Mouse (Mus musculus) telencephalon, adult 2 months (tissue): ENCODE data around the gene Cmtm5.
"Not testable (repeated sequence)": the region's sequence is repeated elsewhere in the genome, so short reads cannot be mapped to it uniquely, and the experiment has no call there.

Experiments used
- DNase-seq: peaks from one replicate; pipeline ENCODE4 v3.0.0-alpha.2; 2011; ENCODE audit warnings: low read depth, low spot score

Gene Cmtm5

DNA sequence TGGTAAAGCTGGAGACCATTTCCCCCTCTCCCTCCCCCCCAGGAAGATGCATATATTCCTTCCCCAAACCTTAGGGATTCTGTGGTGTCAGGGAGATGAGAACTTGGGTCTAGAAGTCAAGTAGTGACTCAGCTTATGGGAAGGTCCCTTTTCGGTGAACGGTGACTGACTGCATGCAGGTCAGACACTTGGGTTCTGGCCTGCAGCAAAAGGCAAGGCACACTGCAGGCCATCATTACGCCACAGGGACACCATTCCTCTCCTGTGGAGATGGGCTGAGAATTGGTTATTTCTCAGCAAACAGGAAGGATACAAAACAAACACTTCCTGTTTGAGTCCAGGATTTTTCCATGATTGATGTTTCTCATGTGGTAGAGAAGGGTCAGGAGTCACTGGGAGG lies 23.1 kb downstream of the Cmtm5 start:
- DNase-seq, result no peak

DNA sequence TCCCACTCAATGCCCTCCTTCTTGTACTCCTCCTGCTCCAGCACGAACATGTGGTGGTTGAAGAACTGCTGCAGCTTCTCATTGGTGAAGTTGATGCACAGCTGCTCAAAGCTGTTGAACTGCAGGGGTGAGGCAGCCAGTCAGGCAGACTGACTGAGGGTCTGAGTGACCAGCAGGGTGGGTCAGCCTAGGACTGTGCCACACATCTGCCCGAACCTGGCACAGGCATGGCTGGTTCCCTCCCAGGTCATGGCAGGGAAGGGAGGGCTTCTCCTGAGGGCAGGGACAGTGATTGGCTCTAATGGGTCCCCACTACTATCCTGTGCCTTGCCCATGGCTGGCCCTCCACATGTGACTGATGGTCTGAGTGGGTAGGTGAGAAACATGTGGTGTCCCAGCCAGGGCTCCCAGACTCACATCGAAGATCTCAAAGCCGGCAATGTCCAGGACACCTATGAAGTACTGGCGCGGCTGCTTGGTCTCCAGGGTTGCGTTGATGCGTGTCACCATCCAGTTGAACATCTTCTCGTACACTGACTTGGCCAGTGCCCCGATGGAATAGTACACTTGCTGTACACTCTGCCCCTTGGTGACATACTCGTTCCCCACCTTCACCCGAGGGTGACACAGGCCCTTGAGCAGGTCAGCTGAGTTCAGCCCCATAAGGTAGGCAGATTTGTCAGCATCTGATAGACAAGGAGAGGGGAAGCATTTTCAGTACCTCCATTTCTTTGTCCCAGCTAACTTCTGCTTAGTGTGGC lies 24.0 kb downstream of the Cmtm5 start:
- not testable (repeated sequence) for DNase-seq

DNA sequence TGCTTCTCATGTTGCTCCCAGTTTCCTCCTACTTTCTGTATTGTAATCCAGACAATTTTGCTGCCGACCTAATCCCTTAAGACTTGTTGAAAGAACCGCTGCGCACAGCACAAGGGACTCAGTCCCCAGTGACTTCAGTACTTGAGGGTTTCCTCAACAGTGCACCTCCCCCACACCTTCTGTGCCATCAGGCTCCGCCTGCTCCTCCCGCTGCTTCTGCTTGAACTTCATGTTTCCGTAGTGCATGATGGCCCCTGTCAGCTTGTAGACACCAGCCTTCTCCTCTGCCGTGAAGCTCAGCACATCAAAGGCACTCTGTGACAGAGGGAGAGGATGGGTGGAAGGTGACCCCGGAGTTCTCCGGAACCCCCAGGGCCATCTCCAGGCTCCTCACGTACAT lies 24.7 kb downstream of the Cmtm5 start:
- DNase-seq, result no peak

DNA sequence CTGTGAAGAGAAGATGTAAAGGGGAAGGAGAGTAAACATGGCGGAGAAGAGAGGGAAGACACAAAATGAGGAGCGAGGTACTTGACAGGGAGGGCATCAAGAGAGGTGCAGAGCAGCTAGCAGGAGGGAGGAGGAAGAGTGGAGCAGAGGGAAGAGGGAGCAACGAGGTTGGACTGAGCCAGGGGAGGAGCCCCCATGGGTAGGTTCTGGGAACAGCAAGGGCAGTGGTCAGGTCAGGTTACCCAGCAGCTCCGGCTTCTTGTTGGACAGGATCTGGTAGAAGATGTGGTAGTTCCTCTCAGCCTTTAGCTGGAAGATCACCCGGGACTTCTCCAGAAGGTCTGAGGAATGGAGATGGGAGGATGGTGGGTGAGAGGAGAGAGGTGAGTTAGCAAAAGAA lies 25.4 kb downstream of the Cmtm5 start:
- no peak for DNase-seq

DNA sequence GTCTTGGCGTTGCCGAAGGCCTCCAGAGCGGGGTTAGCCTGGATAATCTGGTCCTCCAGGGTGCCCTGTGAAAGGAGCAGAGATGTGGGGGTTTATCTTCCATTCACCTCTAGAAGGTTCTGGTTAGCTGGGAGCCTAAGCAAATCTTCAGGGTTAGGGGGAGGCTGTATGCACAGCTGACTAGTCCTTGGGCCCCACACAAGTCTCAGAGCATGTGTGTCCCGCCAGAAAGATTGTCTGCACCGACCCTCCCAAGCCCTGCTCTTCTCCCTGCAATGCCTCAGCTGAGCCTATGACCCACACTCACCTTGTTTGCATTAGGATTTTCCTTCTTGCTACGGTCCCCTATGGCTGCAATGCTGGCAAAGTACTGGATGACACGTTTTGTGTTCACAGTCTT lies 26.7 kb downstream of the Cmtm5 start:
- DNase-seq, result no peak

DNA sequence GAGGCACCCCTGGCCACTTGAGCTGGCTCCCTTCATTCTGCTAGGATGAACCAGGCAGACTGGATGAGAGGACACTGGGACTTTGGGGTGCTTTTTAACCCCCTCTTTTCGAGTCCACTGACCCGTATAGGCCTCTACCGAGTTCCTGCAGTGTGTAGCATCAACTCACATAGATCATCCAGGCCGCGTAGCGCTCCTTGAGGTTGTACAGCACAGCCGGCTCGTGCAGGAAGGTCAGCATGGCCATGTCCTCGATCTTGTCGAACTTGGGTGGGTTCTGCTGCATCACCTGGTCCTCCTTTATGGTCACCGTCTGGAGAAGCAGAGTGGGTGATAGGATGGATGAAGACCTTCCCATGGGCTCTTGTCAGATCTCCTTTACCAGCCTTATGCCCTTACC lies 27.7 kb downstream of the Cmtm5 start:
- no peak for DNase-seq

DNA sequence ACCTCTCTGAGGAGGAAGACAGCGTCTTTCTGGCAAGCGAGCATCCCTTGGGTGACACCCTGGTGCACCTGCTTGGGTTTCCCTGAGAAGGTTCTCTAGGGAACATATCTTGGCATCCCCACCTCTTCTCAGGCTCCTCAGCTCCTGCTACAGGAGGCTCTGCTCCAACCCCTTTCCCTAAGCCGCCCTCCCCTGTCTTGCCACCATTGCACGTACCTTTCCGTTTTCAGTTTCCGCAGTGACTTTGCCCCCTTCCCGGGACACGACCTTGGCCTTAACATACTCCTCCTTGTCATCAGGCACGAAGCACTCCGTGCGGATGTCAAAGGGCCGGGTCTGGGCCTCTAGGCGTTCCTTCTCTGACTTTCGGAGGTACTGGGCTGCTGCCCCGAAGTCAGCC lies 29.0 kb downstream of the Cmtm5 start:
- DNase-seq, result no peak

DNA sequence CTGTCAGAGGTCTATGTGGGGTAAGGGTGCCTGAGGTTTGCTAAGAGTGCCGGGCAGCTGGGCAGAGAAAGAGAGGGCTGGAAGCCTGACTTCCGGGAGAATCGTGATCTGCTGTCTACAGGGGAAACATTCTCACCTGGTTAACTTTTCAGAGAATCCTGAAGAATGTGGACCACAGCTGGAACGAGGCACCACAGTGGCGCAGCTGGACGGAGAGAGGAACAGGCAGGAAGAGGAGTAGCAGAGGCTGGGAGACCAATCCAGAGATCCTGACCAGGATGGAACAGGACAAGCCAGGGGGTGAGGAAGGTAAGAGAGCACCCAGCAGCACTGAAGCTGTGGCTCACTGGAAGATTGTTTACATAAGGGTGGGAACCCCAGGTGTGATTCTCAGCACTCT lies 29.6 kb downstream of the Cmtm5 start:
- DNase-seq, result no peak

DNA sequence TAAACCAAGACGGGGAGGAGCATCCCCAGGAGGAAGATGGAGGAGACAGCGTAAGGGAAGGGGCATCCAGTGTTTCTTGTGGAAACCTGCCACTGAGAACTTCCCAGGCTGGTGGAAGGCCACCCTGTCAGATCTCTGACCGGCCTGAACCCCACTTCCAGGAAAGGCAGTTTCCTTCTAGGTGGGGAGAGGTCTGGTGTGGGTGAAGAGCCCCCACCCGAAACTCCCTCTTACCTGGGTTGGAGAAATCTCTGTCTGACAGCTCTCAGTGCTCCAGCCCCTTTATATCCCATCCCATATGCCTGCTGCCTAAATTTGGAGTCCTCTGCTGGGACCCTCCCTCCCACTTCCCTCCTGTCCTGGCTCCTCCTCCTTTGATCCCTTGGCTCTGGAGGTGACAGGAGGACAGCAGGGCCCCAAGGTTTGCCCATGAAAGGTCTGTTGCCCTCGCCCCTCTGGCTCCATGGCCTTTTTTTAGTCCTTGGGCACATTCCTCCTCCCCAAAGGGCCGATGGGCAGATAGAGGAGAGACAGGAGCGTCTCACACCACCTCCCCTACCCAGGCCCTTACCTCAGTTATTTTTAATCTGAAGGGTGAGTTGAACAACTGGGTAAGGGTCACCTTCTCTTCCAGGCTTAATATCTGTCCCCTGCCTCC lies 30.4 kb downstream of the Cmtm5 start, which contains the start of gene Myh6:
Gene Myh6 (minus strand): TSS at position 608 of the 658 bp plus-strand sequence.
- no peak for DNase-seq

DNA sequence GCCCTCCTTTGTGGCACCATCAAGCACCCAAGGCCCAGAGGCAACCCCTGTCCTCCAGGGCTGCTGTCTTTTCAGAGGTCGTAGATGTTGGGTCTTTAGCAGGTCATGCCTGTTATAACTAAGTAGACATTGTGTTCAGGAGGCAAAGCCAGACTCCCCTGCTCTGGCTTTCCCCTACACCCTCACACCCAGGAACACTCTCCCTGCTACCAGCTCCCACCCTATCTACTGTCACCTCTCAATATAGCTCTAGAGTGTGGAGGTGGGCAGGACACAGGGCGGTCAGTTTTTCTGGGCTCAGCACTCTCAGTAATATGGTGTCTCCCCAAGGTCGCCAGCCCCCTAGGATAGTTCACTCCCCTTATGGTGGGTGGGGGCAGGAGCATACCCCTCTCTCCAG lies 31.8 kb downstream of the Cmtm5 start:
- DNase-seq, result no peak

DNA sequence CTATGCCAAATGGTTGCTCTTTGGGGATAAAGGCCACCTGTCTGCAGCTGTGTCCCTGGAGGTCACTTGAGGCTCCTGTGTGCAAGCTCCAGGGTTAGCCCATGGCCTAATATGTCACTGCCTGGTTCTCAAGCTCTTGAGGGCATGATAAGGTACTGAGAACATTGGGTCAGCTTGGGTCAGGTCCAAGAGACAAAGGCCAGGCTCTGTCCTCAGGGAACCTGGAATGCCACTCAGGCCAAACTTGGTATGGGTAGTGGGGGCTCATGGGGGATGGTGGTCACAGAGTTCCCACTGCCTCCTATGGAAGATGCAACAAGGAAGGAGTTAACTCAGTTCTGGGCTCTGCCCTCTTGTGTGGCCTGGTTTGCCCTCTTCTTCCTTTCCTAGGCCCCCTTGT lies 32.3 kb downstream of the Cmtm5 start:
- no peak for DNase-seq

DNA sequence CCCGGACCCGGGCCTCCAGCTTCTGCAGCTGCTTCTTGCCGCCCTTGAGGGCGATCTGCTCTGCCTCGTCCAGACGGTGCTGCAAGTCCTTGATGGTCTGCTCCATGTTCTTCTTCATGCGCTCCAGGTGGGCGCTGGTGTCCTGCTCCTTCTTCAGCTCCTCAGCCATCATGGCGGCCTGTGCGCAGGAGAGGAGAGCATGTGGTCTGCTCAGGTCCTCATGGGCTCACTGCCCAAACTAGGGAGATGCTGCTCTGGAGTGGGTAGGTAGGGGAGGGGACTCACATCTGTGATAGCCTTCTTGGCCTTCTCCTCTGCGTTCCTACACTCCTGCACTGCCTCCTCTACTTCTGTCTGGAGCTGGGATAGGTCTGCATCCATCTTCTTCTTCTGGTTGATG lies 36.7 kb downstream of the Cmtm5 start:
- DNase-seq, result not testable (repeated sequence)

DNA sequence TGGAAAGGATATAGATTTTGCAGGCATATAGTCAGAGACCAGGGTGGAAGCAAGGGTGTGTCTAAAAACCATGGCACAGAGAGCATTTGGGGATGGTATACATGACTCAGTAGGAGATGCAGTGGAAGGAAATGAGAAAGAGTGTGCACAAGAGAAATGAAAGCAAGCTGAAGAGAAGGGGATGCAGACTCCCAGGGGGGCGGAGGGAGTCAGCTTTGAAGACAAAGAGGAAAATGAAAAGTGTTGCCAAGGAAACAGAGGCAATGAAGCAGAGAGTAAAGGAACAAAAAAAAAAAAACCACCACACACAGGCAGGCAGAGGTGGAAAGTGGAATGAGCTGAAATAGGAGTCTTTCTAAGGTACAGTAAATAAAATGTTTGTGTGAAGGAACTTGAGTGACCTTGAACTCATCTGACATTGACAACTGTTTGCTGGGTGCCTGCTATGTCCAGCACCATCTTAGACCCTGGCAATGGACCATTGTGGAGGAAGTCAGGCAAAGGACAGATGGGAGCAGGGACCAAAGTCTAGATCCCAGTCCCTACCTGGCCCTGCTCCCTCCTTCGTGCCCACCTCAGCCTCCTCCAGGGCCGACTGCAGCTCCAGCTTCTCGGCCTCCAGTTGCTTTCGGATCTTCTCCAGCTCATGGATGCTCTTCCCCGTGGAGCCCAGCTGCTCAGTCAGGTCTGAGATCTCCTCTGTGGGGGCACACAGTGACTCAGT lies 38.2 kb downstream of the Cmtm5 start:
- DNase-seq, result peak; percentile 74

DNA sequence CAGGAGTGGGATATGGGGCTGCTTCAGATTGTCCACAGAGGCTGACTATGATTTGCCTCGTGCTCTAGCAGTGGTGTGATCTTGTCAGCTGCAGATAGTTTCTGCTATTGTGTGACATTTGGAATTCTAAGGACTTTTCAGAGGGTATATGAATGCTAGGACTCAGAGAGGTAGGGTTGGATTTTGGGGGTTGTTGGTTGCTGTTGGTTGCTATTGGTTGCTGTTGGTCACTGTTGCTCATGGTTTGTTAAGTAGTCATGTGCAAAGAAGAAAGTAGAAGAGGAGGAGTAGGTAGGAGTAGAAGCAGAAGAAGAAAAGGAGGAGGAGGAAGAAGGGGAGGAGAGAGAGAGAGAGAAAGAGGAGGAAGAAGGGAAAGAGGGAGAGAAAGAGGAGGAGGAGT lies 40.6 kb downstream of the Cmtm5 start, which contains the start of gene Gm17428:
Gene Gm17428 (plus strand): TSS at position 301 of the 400 bp plus-strand sequence.
- DNase-seq, result no peak

DNA sequence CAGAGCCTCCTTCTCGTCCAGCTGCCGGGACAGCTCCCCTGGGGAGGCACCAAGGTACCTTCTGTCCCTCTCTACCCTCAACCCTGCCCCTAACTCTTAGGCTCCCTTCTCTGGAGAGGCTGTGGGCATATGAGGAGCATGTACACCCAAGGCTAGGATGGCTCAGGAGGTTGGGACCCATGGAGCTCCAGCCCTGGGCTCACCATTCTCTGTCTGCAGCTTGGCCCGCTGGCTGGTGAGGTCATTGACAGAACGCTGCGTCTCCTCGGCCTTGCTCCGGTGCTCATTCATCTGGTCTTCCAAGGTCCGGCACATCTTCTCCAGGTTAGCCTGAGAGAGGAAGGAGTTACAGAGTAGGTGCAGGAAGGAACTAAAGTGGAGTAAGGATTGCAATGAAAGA lies 42.6 kb downstream of the Cmtm5 start:
- no peak for DNase-seq

DNA sequence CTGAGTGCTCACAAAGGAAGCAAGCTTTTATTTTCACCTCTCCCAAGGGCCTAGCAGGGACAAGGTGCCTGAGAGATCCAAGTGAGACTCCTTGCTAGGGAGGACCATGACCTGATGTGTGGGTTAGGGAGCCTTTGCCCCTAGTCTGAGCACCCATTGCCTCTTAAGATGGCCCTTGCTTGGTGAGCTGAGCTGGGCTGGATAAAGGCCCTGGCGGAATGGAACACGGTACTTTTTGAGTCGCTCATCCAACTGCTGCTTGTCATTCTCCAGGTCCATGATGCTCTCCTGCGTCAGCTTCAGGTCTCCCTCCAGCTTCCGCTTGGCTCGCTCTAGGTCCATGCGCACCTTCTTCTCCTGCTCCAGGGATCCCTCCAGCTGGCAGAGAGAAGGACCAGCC lies 45.9 kb downstream of the Cmtm5 start:
- no peak for DNase-seq

DNA sequence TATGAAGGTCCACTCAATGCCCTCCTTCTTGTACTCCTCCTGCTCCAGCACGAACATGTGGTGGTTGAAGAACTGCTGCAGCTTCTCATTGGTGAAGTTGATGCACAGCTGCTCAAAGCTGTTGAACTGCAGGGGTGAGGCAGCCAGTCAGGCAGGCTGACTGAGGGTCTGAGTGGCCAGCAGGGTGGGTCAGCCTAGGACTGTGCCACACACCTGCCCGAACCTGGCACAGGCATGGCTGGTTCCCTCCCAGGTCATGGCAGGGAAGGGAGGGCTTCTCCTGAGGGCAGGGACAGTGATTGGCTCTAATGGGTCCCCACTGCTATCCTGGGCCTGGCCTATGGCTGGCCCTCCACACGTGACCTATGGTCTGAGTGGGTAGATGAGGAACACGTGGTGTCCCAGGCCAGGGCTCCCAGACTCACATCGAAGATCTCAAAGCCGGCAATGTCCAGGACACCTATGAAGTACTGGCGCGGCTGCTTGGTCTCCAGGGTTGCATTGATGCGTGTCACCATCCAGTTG lies 52.4 kb downstream of the Cmtm5 start:
- not testable (repeated sequence) for DNase-seq
